Mouse (Mus musculus) cortical plate, adult 2 months (tissue): ENCODE measurements at regions not wholly inside any gene's neighbourhood (a gene's known extent, or its start where the extent isn't known, plus 50 kb on each side); places are given as distances from the start of the nearest gene placed in this dataset.

Experiments
- CTCF ChIP-seq: fragments of 200-500 bp; IDR thresholded peaks from 2 replicates; pipeline ENCODE4 v1.5.1; 2011; ENCODE audit warnings: mild to moderate bottlenecking, control low read depth, low read length; ENCODE audit not compliant: insufficient read depth; ENCODE audit errors: extremely low read depth
- POLR2A ChIP-seq: fragments of 200-500 bp; IDR thresholded peaks from 2 replicates; pipeline ENCODE4 v1.6.1; 2011; ENCODE audit warnings: mild to moderate bottlenecking, low read length, control low read depth; ENCODE audit not compliant: insufficient read depth; ENCODE audit errors: extremely low read depth

DNA sequence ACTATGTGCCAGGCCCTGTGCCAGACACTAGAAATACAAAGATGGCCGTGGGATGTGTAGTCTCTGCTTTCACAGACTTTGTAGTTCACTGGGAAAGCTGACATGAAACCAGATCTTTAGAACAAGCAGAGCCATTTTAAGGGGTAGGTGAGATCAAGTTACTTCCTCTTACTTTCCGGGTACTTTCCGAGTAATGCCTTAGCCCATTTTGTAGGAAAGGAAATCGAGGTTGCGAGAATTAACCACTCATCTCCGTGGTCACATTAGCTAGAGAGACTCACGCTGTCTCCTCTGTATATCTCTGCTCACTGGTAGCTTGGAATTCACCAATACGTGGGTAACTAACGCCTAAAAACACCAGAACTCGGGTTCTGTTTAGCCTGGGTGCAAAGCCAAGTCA, 93.3 kb downstream of the Ier5 start:
- TF ChIP-seq CTCF = no peak
- no peak for TF ChIP-seq POLR2A
